Mouse (Mus musculus): Measurements from ENCODE around the gene Retn. TPM values are rescaled to one million over a fixed set of nuclear protein-coding genes. Genes with fewer than 3 reads are reported as not detected.

The Retn gene
- polyA plus RNA-seq, 1 experiment from 2014 or later: not detected

DNA sequence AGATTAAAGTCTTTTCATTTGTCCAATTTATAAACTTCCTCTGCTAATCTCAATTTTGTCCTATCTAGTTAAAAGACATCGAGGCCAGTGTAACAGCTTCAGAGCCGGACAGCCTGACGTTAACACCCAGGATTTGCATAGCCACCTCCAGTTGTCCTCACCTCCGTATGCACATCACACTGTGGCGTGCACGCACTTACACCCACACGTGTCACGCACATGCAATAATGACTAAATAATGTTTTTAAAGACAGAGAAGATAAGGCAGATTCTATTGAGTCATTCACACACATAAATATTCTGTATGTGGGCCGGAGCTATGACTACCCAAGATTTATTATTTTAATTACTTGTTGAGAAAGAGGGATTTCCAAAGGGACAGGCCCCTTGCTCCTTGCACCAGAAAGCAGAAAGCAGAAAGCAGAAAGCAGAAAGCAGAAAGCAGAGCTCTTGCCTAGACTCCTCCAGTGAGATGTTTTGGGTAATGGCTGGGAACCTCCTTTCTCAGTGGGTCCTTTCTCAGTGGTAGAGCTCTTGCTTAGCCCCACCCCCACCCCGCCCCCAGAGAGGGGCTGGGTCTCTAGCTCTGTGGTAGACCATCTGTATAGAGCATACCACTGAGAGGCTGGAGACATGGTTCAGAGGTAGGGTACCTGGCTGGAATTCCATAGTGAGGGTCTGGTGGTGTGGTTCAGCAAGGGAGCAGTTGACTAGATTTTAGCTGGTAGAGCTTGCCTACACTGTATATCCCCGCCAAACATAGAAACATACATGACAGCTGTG is 653 bp upstream of the Retn start:
- WGBS: 65% methylated on average over 11 of the region's 11 CpGs

GRCm38 (mm10) chr8:3656725-3657381 is 1.3 kb downstream of the Retn start:
- H3K4me2 ChIP-seq (replicated peaks; ENCODE audit: low read depth): no peak overlapping the region
- H3K4me1 ChIP-seq (replicated peaks; ENCODE audit: control insufficient read depth, insufficient read depth, low read length): no peaks in the 10 kb centered on the region
- no peak overlapping the region for H3K4me3 ChIP-seq (ENCODE audit: low read depth, low read length)
- H3K36me3 ChIP-seq (ENCODE audit: control insufficient read depth, insufficient read depth): no peaks in the 10 kb centered on the region
- H3K9me3 ChIP-seq (ENCODE audit: control insufficient read depth): no peaks in the 10 kb centered on the region
- 0 out of 2 replicates have a peak, but pooled peaks cover 4% of the 10 kb centered on the region for H3K27me3 ChIP-seq (replicated peaks; ENCODE audit: control insufficient read depth, insufficient read depth, low read length)
- no peak overlapping the region for H3K9ac ChIP-seq (ENCODE audit: low read depth, low read length)
- no peak overlapping the region for H3K27ac ChIP-seq (ENCODE audit: low read depth, low read length)
- TF ChIP-seq CTCF (IDR thresholded peaks at IDR 0.05; ENCODE audit: low read depth): no peak
- no peak for ATAC-seq
- WGBS: 26% methylated on average over 7 of the region's 7 CpGs

More for the DNA sequence above, 653 bp upstream of the Retn start:
- Histone ChIP-seq H3K9me3 (ENCODE audit: control insufficient read depth) (no peaks in the 10 kb centered on the region), H3K36me3 (ENCODE audit: control insufficient read depth, insufficient read depth) (no peaks in the 10 kb centered on the region), H3K4me3 (ENCODE audit: low read depth, low read length) (no peak overlapping the region), H3K9ac (ENCODE audit: low read depth, low read length) (no peak overlapping the region), H3K4me2 (replicated peaks; ENCODE audit: low read depth) (no peak overlapping the region), H3K27ac (ENCODE audit: low read depth, low read length) (no peak overlapping the region), H3K27me3 (replicated peaks; ENCODE audit: control insufficient read depth, insufficient read depth, low read length) (0 out of 2 replicates have a peak, but pooled peaks cover 4% of the 10 kb centered on the region), H3K4me1 (replicated peaks; ENCODE audit: control insufficient read depth, insufficient read depth, low read length) (no peaks in the 10 kb centered on the region)
- ATAC-seq: no peak
- no peak for TF ChIP-seq CTCF (IDR thresholded peaks at IDR 0.05; ENCODE audit: low read depth)

DNA sequence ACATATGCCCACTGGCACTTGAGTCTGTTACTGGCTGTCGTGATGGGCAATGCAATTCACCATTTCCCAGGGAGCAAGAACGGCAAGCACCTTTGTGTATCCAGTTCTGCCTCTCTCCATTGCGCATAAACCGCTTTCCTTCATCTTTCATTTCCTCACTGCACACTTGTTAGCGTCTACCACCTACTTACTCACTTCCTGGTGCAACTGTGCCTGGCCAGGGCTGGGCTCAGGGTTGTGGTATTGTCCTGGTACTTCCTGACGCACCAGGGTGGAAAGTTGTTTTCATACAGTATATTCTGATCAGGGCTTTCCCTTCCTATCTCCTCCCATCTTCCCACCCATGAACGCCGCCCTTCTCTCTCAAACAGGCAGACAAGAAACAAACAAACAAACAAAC is 5.3 kb downstream of the Retn start:
- 0 out of 2 replicates have a peak, but pooled peaks cover under 1% of the 10 kb centered on the region for H3K27me3 ChIP-seq (replicated peaks; ENCODE audit: control insufficient read depth, insufficient read depth, low read length)
- ATAC-seq: no peak
- no peak overlapping the region for H3K9ac ChIP-seq (ENCODE audit: low read depth, low read length)
- no peak overlapping the region for H3K4me2 ChIP-seq (replicated peaks; ENCODE audit: low read depth)
- no peaks in the 10 kb centered on the region for H3K9me3 ChIP-seq (ENCODE audit: control insufficient read depth)
- H3K36me3 ChIP-seq (ENCODE audit: control insufficient read depth, insufficient read depth): no peaks in the 10 kb centered on the region
- no peak overlapping the region for H3K4me3 ChIP-seq (ENCODE audit: low read depth, low read length)
- no peak for TF ChIP-seq CTCF (IDR thresholded peaks at IDR 0.05; ENCODE audit: low read depth)
- no peak overlapping the region for H3K27ac ChIP-seq (ENCODE audit: low read depth, low read length)
- 72% methylated on average over 8 of the region's 8 CpGs for WGBS
- no peaks in the 10 kb centered on the region for H3K4me1 ChIP-seq (replicated peaks; ENCODE audit: control insufficient read depth, insufficient read depth, low read length)

GRCm38 (mm10) chr8:3664405-3664804 is 8.8 kb downstream of the Retn start:
- ATAC-seq: no peak
- no peak for TF ChIP-seq CTCF (IDR thresholded peaks at IDR 0.05; ENCODE audit: low read depth)
- Histone ChIP-seq H3K27me3 (replicated peaks; ENCODE audit: control insufficient read depth, insufficient read depth, low read length) (no peaks in the 10 kb centered on the region), H3K9ac (ENCODE audit: low read depth, low read length) (no peak overlapping the region), H3K36me3 (ENCODE audit: control insufficient read depth, insufficient read depth) (no peaks in the 10 kb centered on the region), H3K27ac (ENCODE audit: low read depth, low read length) (no peak overlapping the region), H3K4me1 (replicated peaks; ENCODE audit: control insufficient read depth, insufficient read depth, low read length) (no peaks in the 10 kb centered on the region), H3K9me3 (ENCODE audit: control insufficient read depth) (no peaks in the 10 kb centered on the region), H3K4me2 (replicated peaks; ENCODE audit: low read depth) (no peak overlapping the region), H3K4me3 (ENCODE audit: low read depth, low read length) (no peak overlapping the region)
- WGBS: 39% methylated on average over 5 of the region's 5 CpGs

DNA sequence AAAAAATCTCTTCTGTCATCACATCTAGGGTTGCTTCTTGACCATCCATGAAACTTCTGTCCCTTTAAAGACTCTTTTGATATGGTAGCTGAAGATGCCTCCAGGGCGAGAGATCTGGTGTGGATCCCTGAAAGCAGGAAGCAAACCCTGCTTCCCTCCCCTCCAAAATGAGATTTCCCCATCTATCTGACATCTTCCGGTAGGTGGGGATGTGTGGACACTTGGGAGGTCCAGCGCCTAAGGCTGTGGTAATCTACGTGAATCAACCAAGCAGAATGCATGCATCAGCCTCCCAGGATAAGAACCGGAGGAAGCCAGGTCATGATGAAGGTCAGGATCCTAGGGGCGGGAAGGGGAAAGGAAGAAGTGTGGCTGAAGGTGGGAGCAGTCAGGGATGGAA is 9.9 kb downstream of the Retn start, which contains the start of gene Mcemp1:
Gene Mcemp1, plus strand, starts transcription at position 248 of the 400 bp plus-strand sequence.
- Histone ChIP-seq H3K9me3 (ENCODE audit: control insufficient read depth) (no peaks in the 10 kb centered on the region), H3K36me3 (ENCODE audit: control insufficient read depth, insufficient read depth) (no peaks in the 10 kb centered on the region), H3K27ac (ENCODE audit: low read depth, low read length) (no peak within 1 kb of the TSS), H3K4me1 (replicated peaks; ENCODE audit: control insufficient read depth, insufficient read depth, low read length) (no peaks in the 10 kb centered on the region), H3K4me2 (replicated peaks; ENCODE audit: low read depth) (no peak within 1 kb of the TSS), H3K27me3 (replicated peaks; ENCODE audit: control insufficient read depth, insufficient read depth, low read length) (no peaks in the 10 kb centered on the region), H3K9ac (ENCODE audit: low read depth, low read length) (no peak within 1 kb of the TSS), H3K4me3 (ENCODE audit: low read depth, low read length) (no peak within 1 kb of the TSS)
- TF ChIP-seq CTCF (IDR thresholded peaks at IDR 0.05; ENCODE audit: low read depth): no peak
- no peak for ATAC-seq
- 71% methylated on average over 6 of the region's 6 CpGs for WGBS

DNA sequence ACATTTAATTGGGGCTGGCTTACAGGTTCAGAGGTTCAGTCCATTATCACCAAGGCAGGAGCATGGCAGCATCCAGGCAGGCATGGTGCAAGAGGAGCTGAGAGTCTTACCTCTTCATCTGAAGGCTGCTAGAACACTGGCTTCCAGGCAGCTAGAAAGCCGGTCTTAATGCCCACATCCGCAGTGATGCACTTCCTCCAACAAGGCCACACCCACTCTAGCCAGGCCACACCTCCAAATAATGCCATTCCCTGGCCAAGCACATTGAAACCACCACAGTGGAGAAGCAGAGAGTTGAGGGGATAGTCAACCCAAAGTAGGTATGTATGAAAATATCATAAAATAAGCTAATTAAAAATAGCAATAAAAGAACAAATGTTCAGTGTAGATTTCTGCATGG is 14.8 kb downstream of the Retn start:
- H3K4me2 ChIP-seq (replicated peaks; ENCODE audit: low read depth): no peak overlapping the region
- no peaks in the 10 kb centered on the region for H3K27me3 ChIP-seq (replicated peaks; ENCODE audit: control insufficient read depth, insufficient read depth, low read length)
- ATAC-seq: no peak
- no peak overlapping the region for H3K4me3 ChIP-seq (ENCODE audit: low read depth, low read length)
- no peak overlapping the region for H3K27ac ChIP-seq (ENCODE audit: low read depth, low read length)
- WGBS: 85% methylated on average over 2 of the region's 2 CpGs
- no peaks in the 10 kb centered on the region for H3K36me3 ChIP-seq (ENCODE audit: control insufficient read depth, insufficient read depth)
- H3K9me3 ChIP-seq (ENCODE audit: control insufficient read depth): no peaks in the 10 kb centered on the region
- no peak overlapping the region for H3K9ac ChIP-seq (ENCODE audit: low read depth, low read length)
- TF ChIP-seq CTCF (IDR thresholded peaks at IDR 0.05; ENCODE audit: low read depth): no peak
- H3K4me1 ChIP-seq (replicated peaks; ENCODE audit: control insufficient read depth, insufficient read depth, low read length): no peaks in the 10 kb centered on the region

All from intestine, postnatal 0 days (tissue).